Mouse (Mus musculus): Measurements from ENCODE around the gene Dthd1.

DNA sequence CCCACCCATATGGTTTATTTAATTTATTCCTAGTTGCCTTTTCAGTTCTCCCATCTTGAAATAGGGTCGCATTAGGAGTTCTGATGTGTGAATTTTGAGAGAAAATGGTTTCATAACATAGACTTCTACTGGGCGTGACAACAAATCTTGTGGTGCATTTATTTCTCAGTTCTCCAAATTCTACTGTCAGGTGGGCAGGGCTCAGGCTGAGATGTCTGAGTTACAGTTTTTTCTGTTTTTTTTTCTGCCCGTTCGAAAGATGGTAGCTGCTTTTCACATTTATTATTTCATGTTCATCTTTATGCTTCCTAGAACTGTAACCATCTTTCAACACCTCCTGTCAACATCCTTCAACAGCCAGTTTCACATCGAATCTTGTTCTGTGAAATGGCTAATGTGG lies 95.5 kb downstream of the Dthd1 start:
- TF ChIP-seq CTCF (IDR thresholded peaks at IDR 0.05; ENCODE audit: borderline replicate concordance, control insufficient read depth, extremely low read depth, insufficient read depth, low read length, poor library complexity) (no peak), POLR2A (IDR thresholded peaks at IDR 0.05; ENCODE audit: control insufficient read depth, extremely low read depth, insufficient read depth, low read length, poor library complexity) (no peak)

All from thymus, adult 2 months (tissue).